Mouse (Mus musculus) hindbrain, embryonic 12.5 days (tissue): ENCODE measurements at regions not wholly inside any gene's neighbourhood (a gene's known extent, or its start where the extent isn't known, plus 50 kb on each side); places are given as distances from the start of the nearest gene placed in this dataset.
A peak's percentile ranks its signal among the peaks of the same experiment; 100 is the strongest.

Experiments used
- ATAC-seq: fragments of 200-750 bp; cut with Nextera tagmentation; 2 replicates; pipeline ENCODE4 v1.8.0; 2017; ENCODE audit warnings: moderate TSS enrichment; ENCODE audit not compliant: low FRiP score
- H3K27ac ChIP-seq: fragments of 300-500 bp; sonication (generic); 2 replicates; pipeline ENCODE4 v1.5.1; 2016; ENCODE audit warnings: mild to moderate bottlenecking
- H3K27me3 ChIP-seq: fragments of 300-500 bp; sonication (generic); 2 replicates; pipeline ENCODE4 v1.6.1; 2016; ENCODE audit warnings: mild to moderate bottlenecking
- H3K36me3 ChIP-seq: fragments of 300-500 bp; sonication (generic); 2 replicates; pipeline ENCODE4 v1.6.1; 2016; ENCODE audit warnings: mild to moderate bottlenecking
- H3K4me1 ChIP-seq: fragments of 300-500 bp; sonication (generic); 2 replicates; pipeline ENCODE4 v1.6.1; 2016
- H3K4me2 ChIP-seq: fragments of 300-500 bp; sonication (generic); replicated peaks from 2 replicates; pipeline ENCODE4 v1.6.1; 2016; ENCODE audit warnings: mild to moderate bottlenecking
- H3K4me3 ChIP-seq: fragments of 300-500 bp; sonication (generic); 2 replicates; pipeline ENCODE4 v1.5.1; 2016; ENCODE audit warnings: mild to moderate bottlenecking
- H3K9ac ChIP-seq: fragments of 300-500 bp; sonication (generic); 2 replicates; pipeline ENCODE4 v1.6.1; 2016; ENCODE audit warnings: mild to moderate bottlenecking, moderate library complexity
- H3K9me3 ChIP-seq: fragments of 300-500 bp; sonication (generic); replicated peaks from 2 replicates; pipeline ENCODE4 v1.6.1; 2016; ENCODE audit warnings: mild to moderate bottlenecking
- WGBS: fragments of 180-500 bp; shearing (Covaris S2); methylation state at CpG from one replicate; pipeline ENCODE4 v1.1.7; 2016; 5-methylcytosine and 5-hydroxymethylcytosine counted together

DNA sequence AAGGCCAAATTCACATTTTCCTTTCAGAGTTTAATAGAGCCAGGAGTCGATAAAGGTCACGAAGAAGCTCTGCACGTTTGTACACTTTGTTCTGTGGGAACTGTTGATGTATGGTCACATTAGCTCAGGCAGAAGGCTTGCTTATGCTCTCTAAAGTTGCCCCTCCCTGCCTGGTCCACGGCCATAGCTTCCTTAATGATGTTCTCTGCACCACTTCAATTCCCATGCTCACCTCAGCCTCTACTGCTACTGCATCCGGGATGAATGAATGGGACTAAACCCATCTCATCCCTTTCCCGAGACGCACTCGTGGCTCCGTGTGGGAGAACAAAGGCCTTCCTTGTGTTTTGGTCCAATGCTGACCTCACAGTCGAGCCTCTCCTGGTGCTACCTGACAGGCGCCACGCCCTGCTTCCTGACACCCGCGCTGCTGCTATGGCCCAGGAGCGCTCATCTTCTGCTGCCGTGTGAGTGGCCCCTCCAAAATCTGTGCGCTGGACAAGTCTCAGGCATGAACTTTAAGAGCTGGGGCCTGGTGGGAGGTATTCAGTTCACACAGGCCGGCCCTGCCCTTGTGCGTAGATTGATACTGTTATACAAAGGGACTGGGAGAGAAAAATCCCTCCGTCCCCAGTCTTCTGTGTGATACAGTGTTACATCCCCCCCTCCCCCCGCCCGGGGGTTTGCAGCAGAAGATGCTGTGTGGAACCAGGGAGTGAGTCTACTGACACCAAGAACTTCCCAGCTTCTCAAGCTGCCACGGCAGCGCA, 386.3 kb upstream of the Trpc7 start:
- no peak for ATAC-seq
- 56% methylated on average over 24 of the region's 24 CpGs for whole genome bisulfite sequencing
- no peak overlapping the region for H3K27ac ChIP-seq
- H3K4me2 ChIP-seq = no peak overlapping the region
- H3K9ac ChIP-seq = no peak overlapping the region
- no peaks in the 10 kb centered on the region for H3K27me3 ChIP-seq
- H3K9me3 ChIP-seq = no peaks in the 10 kb centered on the region
- H3K4me3 ChIP-seq = no peak overlapping the region
- peaks cover 3% of the 10 kb centered on the region; the same call in 1 of the 2 replicates for H3K4me1 ChIP-seq
- H3K36me3 ChIP-seq = no peaks in the 10 kb centered on the region

- WGBS = 29% methylated on average over 3 of the region's 3 CpGs
These were observed 385.7 kb upstream of the Trpc7 start for GRCm38 (mm10) chr13:57281504-57281903.

DNA sequence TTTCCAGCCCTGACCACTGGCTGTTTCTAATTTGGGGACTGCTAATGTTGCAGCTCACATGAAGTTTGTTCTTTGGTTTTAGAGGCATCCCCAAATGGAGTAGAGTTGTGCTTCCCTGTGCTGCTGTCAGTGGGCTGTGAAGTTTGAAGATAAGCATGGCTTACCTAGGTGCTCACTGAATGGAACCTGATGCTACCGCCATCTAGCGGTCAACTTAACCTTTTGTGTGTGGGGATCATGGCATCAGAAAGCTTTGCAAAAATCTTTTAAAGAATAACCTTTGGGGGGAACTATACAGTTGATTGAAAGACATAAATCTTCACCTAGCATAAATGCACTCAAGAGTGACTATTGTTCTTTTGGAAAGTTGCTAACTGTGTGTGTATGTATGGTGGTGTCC, 382.8 kb upstream of the Trpc7 start:
- 8% methylated on average over 2 of the region's 2 CpGs for WGBS
- no peak overlapping the region for H3K27ac ChIP-seq
- no peak overlapping the region for H3K4me2 ChIP-seq
- ATAC-seq = no peak
- no peaks in the 10 kb centered on the region for H3K9me3 ChIP-seq
- no peaks in the 10 kb centered on the region for H3K36me3 ChIP-seq
- H3K27me3 ChIP-seq = no peaks in the 10 kb centered on the region
- H3K9ac ChIP-seq = no peak overlapping the region
- peaks cover 3% of the 10 kb centered on the region; the same call in 1 of the 2 replicates for H3K4me1 ChIP-seq
- H3K4me3 ChIP-seq = no peak overlapping the region

More at GRCm38 (mm10) chr13:57281504-57281903, 385.7 kb upstream of the Trpc7 start:
- Histone ChIP-seq H3K4me2 (no peak overlapping the region), H3K4me3 (no peak overlapping the region), H3K4me1 (peaks cover 3% of the 10 kb centered on the region; the same call in 1 of the 2 replicates), H3K27ac (no peak overlapping the region), H3K9ac (no peak overlapping the region), H3K27me3 (no peaks in the 10 kb centered on the region), H3K36me3 (no peaks in the 10 kb centered on the region), H3K9me3 (no peaks in the 10 kb centered on the region)
- ATAC-seq = no peak

DNA sequence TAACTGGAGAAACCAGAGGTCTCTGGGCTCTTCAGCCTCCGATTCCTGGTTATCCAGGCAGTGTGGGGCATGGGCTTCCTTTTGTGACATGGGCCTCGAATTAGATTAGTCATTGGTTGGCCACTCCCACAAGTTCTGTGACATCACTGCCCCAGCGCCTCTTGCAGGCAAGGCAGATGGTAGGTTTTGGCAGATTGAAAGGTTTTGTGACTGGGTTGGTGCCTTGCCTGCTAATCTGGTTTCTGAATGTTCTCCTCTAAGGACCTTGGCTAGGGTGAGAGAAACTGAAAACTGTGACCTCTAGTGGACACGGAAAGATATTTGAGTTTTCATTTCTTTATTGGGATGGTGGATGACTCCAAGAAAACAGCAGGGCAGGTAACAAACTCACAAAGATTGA, 381.3 kb upstream of the Trpc7 start:
- Histone ChIP-seq H3K4me2 (no peak overlapping the region), H3K27ac (no peak overlapping the region), H3K36me3 (no peaks in the 10 kb centered on the region), H3K4me3 (no peak overlapping the region), H3K9ac (no peak overlapping the region), H3K9me3 (no peaks in the 10 kb centered on the region), H3K27me3 (no peaks in the 10 kb centered on the region), H3K4me1 (0 out of 2 replicates have a peak, but pooled peaks cover 3% of the 10 kb centered on the region)
- no peak for ATAC-seq
- 47% methylated on average over 4 of the region's 4 CpGs for whole genome bisulfite sequencing

GRCm38 (mm10) chr13:57275871-57276270, 380.1 kb upstream of the Trpc7 start:
- WGBS = 84% methylated on average over 11 of the region's 11 CpGs
- H3K4me3 ChIP-seq = no peak overlapping the region
- H3K27me3 ChIP-seq = no peaks in the 10 kb centered on the region

GRCm38 (mm10) chr13:57273593-57273992, 377.8 kb upstream of the Trpc7 start:
- Histone ChIP-seq H3K9ac (no peak overlapping the region), H3K36me3 (no peaks in the 10 kb centered on the region), H3K4me3 (no peak overlapping the region), H3K4me2 (no peak overlapping the region), H3K27me3 (no peaks in the 10 kb centered on the region), H3K9me3 (no peaks in the 10 kb centered on the region), H3K4me1 (no peaks in the 10 kb centered on the region), H3K27ac (no peak overlapping the region)
- 30% methylated on average over 3 of the region's 3 CpGs for WGBS
- ATAC-seq = no peak

More at GRCm38 (mm10) chr13:57275871-57276270, 380.1 kb upstream of the Trpc7 start:
- no peak overlapping the region for H3K9ac ChIP-seq
- no peak overlapping the region for H3K4me2 ChIP-seq
- ATAC-seq = no peak
- no peaks in the 10 kb centered on the region for H3K9me3 ChIP-seq
- no peaks in the 10 kb centered on the region for H3K36me3 ChIP-seq
- H3K27ac ChIP-seq = no peak overlapping the region
- H3K4me1 ChIP-seq = no peaks in the 10 kb centered on the region

DNA sequence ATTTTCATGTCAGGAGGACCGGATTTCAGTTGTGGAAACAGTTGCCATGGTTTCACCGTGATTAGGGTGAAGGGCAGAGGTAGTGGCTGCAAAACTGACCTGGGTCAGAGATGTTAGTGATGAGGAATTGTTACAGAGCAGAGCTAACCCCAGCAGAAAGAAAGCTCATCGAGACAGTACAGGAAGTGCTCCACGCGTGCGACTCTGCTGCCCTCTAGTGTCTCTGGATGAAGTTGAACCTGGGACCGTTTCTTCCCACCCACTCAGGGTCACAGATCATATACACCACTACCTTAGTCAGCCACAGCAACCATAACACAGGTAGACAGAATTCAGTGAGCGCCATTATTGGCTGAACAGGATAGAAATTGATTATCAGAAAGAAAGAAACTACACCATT, 373.8 kb upstream of the Trpc7 start:
- no peak overlapping the region for H3K4me2 ChIP-seq
- no peaks in the 10 kb centered on the region for H3K36me3 ChIP-seq
- peak; percentile 61 for ATAC-seq
- no peak overlapping the region for H3K27ac ChIP-seq
- WGBS = 20% methylated on average over 8 of the region's 8 CpGs
- no peak overlapping the region for H3K4me3 ChIP-seq
- no peaks in the 10 kb centered on the region for H3K9me3 ChIP-seq
- H3K9ac ChIP-seq = no peak overlapping the region
- H3K4me1 ChIP-seq = no peaks in the 10 kb centered on the region
- H3K27me3 ChIP-seq = no peaks in the 10 kb centered on the region

- H3K36me3 ChIP-seq = no peaks in the 10 kb centered on the region
- H3K27ac ChIP-seq = no peak overlapping the region
- WGBS = 10% methylated on average over 6 of the region's 6 CpGs
- H3K9me3 ChIP-seq = no peaks in the 10 kb centered on the region
- H3K27me3 ChIP-seq = no peaks in the 10 kb centered on the region
- peak; percentile 48; the same call in 1 of the 2 replicates for ATAC-seq
- H3K4me3 ChIP-seq = no peak overlapping the region
- H3K4me2 ChIP-seq = no peak overlapping the region
- H3K4me1 ChIP-seq = no peaks in the 10 kb centered on the region
- H3K9ac ChIP-seq = no peak overlapping the region
These were observed 364.1 kb upstream of the Trpc7 start for GRCm38 (mm10) chr13:57259920-57260319.

DNA sequence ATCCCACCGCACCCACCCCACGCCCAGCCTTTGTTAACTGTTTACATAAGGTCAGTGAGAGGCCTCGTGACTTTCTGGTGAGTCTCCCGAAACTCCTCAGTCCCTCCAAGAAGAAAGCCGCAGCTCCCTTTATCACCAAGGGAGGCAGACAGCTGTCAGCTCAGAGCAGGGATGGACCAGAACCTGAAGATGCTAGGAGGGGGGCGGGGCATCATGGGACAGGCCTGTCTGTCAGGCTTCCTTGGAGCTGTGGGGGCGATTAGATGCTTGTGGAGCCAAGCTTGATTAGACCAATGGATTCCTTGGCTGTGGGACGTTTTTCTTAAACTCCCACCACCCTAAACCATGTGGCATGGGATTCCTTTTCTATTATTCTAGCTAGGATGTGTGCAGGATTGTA, 363.7 kb upstream of the Trpc7 start:
- Histone ChIP-seq H3K4me1 (no peaks in the 10 kb centered on the region), H3K36me3 (no peaks in the 10 kb centered on the region), H3K9ac (no peak overlapping the region), H3K9me3 (no peaks in the 10 kb centered on the region), H3K27ac (no peak overlapping the region), H3K27me3 (no peaks in the 10 kb centered on the region), H3K4me3 (no peak overlapping the region), H3K4me2 (no peak overlapping the region)
- 75% methylated on average over 8 of the region's 8 CpGs for WGBS
- peak; percentile 32; the same call in 1 of the 2 replicates for ATAC-seq

GRCm38 (mm10) chr13:57255920-57256319, 360.1 kb upstream of the Trpc7 start:
- Histone ChIP-seq H3K4me2 (no peak overlapping the region), H3K4me3 (no peak overlapping the region), H3K9me3 (no peaks in the 10 kb centered on the region), H3K27me3 (no peaks in the 10 kb centered on the region), H3K36me3 (no peaks in the 10 kb centered on the region), H3K27ac (no peak overlapping the region), H3K9ac (no peak overlapping the region), H3K4me1 (no peaks in the 10 kb centered on the region)
- no peak for ATAC-seq
- 94% methylated on average over 11 of the region's 11 CpGs for WGBS

DNA sequence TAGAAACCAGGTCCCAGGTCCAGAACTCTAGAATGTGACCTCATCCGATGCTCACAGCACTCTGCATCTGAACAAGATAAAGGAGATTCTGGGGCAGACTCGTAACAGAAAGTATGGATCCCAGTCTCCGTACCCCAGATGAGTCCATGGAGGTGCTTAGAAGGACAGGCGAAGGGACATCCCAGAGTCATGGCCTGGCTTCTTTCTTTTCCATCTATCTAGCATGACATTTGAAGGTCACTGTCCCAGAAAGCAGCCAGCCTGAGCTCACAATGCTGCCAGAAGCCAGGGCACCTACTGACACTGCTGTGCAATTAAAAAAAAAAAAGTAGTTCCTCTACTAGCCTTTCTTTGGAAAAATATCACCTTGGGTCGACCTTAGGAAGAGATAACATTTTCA, 354.1 kb upstream of the Trpc7 start:
- no peak for ATAC-seq
- no peak overlapping the region for H3K9ac ChIP-seq
- peaks cover 4% of the 10 kb centered on the region for H3K4me1 ChIP-seq
- 90% methylated on average over 5 of the region's 5 CpGs for WGBS
- no peak overlapping the region for H3K4me2 ChIP-seq
- no peak overlapping the region for H3K4me3 ChIP-seq
- H3K27ac ChIP-seq = no peak overlapping the region
- H3K27me3 ChIP-seq = no peaks in the 10 kb centered on the region
- no peaks in the 10 kb centered on the region for H3K36me3 ChIP-seq
- H3K9me3 ChIP-seq = no peaks in the 10 kb centered on the region

GRCm38 (mm10) chr13:57249401-57249800, 353.6 kb upstream of the Trpc7 start:
- 96% methylated on average over 4 of the region's 4 CpGs for WGBS
- Histone ChIP-seq H3K4me2 (no peak overlapping the region), H3K27me3 (no peaks in the 10 kb centered on the region), H3K9ac (no peak overlapping the region), H3K27ac (no peak overlapping the region), H3K4me3 (no peak overlapping the region), H3K9me3 (no peaks in the 10 kb centered on the region), H3K36me3 (no peaks in the 10 kb centered on the region), H3K4me1 (peaks cover 4% of the 10 kb centered on the region)
- ATAC-seq = no peak
